ENCODE assay signal across 22 mouse cellular contexts in genomic region chr8:65645945-65646344, GRCm38 (mm10). TPM values are rescaled to one million over a fixed set of nuclear protein-coding genes. Genes with fewer than 3 reads are reported as not detected.
DNase-seq lines count a peak whose midpoint lies in the region; ATAC-seq and TF ChIP-seq lines count a peak whose summit lies in the region.
"Had no signal": no experiment of that assay in that cellular context is flagged by ENCODE, and none has a peak within 500 bp of the region (broad histone marks: within the 10 kb centered on the region; RNA-seq: fewer than 3 reads in every experiment).

No protein-coding gene starts in this region.

- H3K9me3 ChIP-seq in forebrain, embryonic 13.5 days (replicated peaks), result no peaks in the 10 kb centered on the region
- H3K9me3 ChIP-seq: forebrain, embryonic 15.5 days; hindbrain, embryonic 13.5 days had no signal

- peak; percentile 75 for ATAC-seq in frontal cortex, adult (ENCODE audit: low TSS enrichment)
- ATAC-seq in forebrain, embryonic 13.5 days, result no peak
- ATAC-seq: activated CD4-positive, CD25-positive, alpha-beta regulatory T cell, adult 4 months; CD4-positive, CD25-positive, alpha-beta regulatory T cell, adult 4 months; forebrain, embryonic 15.5 days; hindbrain, embryonic 16.5 days had no signal

- no peak overlapping the region for H3K9ac ChIP-seq in forebrain, embryonic 13.5 days
- H3K9ac ChIP-seq: forebrain, embryonic 15.5 days; hindbrain, embryonic 13.5 days had no signal

- no peaks in the 10 kb centered on the region for H3K36me3 ChIP-seq in forebrain, embryonic 13.5 days (ENCODE audit: poor library complexity, severe bottlenecking)
- H3K36me3 ChIP-seq: forebrain, embryonic 15.5 days; hindbrain, embryonic 13.5 days had no signal

- H3K4me1 ChIP-seq in embryonic fibroblast, embryonic 13.5 days (ENCODE audit: control insufficient read depth, insufficient read depth, low read length), result peaks cover 2% of the 10 kb centered on the region
- H3K4me1 ChIP-seq in forebrain, embryonic 13.5 days, result no peaks in the 10 kb centered on the region
- H3K4me1 ChIP-seq: forebrain, embryonic 15.5 days; hindbrain, embryonic 13.5 days had no signal

- no peak for TF ChIP-seq CTCF in embryonic fibroblast, embryonic 13.5 days (IDR thresholded peaks at IDR 0.05; ENCODE audit: borderline replicate concordance, insufficient read depth, low read length)

- WGBS in forebrain, embryonic 13.5 days, result 94% methylated on average over 1 of the region's 1 CpGs

- H3K27ac ChIP-seq in embryonic fibroblast, embryonic 13.5 days (ENCODE audit: insufficient read depth, low read length), result peak overlapping the region; percentile 83
- H3K27ac ChIP-seq in forebrain, embryonic 13.5 days, result no peak overlapping the region
- H3K27ac ChIP-seq: forebrain, embryonic 15.5 days; gastrocnemius, adult 2 months; hindbrain, embryonic 13.5 days had no signal

- no peak for DNase-seq in frontal cortex, postnatal 25 days (ENCODE audit: low spot score in 2 of 2)
- DNase-seq in layer of hippocampus, adult 9-11 months, result peak; percentile 26
- DNase-seq in layer of hippocampus, adult 11-12 months (ENCODE audit: low spot score), result no peak
- no peak for DNase-seq in spleen, postnatal 4 days (ENCODE audit: low spot score in 2 of 2)
- no peak for DNase-seq in thymus, postnatal 10 days (ENCODE audit: low spot score in 2 of 2)
- DNase-seq: adrenal gland, adult 8-10 months; adrenal gland, postnatal 25 days; cerebellum, adult 18-20 months; cerebellum, adult 9-10 months; cerebellum, postnatal 14 days; gastrocnemius, adult 2 months; gastrocnemius, postnatal 14 days; heart, adult 11 months had no signal

- TF ChIP-seq POLR2A in embryonic fibroblast, embryonic 13.5 days (IDR thresholded peaks at IDR 0.05; ENCODE audit: low read depth, low read length), result no peak

- H3K4me2 ChIP-seq in forebrain, embryonic 13.5 days, result no peak overlapping the region
- H3K4me2 ChIP-seq: forebrain, embryonic 15.5 days; heart, embryonic 11.5 days; hindbrain, embryonic 13.5 days had no signal

- H3K27me3 ChIP-seq in forebrain, embryonic 13.5 days, result no peaks in the 10 kb centered on the region
- H3K27me3 ChIP-seq: forebrain, embryonic 15.5 days; hindbrain, embryonic 13.5 days had no signal

- H3K4me3 ChIP-seq in embryonic fibroblast, embryonic 13.5 days (ENCODE audit: insufficient read depth, low read length), result no peak overlapping the region
- no peak overlapping the region for H3K4me3 ChIP-seq in forebrain, embryonic 13.5 days
- H3K4me3 ChIP-seq: forebrain, embryonic 15.5 days; gastrocnemius, adult 2 months; hindbrain, embryonic 13.5 days had no signal

RNA-seq across cellular contexts. Expression of gene March1, which starts 28.2 kb away (rescaled TPM):
- 0.12 TPM in 1 of 2 replicates, not detected in the other for polyA plus RNA-seq in embryonic fibroblast, embryonic 13.5 days (2011; ENCODE audit: insufficient read length, low read depth, missing spikeins)
- polyA plus RNA-seq in forebrain, embryonic 13.5 days (2015; fragmentation: Nextera tagmentation; extraction: Ambion mirVana), result 12.4 and 16.2 TPM in 2 replicates

Comparison
In these comparisons a context has a peak if more than half of its experiments do, and no peak if none do; other contexts are left out.
1. RNA of gene March1, which starts 28.2 kb away (polyA plus RNA-seq): 12.4 to 16.2 TPM in forebrain, embryonic 13.5 days; 0.12 TPM in embryonic fibroblast, embryonic 13.5 days; every median in the first group is over 10 times any median in the second.